In the genomic region with DNA sequence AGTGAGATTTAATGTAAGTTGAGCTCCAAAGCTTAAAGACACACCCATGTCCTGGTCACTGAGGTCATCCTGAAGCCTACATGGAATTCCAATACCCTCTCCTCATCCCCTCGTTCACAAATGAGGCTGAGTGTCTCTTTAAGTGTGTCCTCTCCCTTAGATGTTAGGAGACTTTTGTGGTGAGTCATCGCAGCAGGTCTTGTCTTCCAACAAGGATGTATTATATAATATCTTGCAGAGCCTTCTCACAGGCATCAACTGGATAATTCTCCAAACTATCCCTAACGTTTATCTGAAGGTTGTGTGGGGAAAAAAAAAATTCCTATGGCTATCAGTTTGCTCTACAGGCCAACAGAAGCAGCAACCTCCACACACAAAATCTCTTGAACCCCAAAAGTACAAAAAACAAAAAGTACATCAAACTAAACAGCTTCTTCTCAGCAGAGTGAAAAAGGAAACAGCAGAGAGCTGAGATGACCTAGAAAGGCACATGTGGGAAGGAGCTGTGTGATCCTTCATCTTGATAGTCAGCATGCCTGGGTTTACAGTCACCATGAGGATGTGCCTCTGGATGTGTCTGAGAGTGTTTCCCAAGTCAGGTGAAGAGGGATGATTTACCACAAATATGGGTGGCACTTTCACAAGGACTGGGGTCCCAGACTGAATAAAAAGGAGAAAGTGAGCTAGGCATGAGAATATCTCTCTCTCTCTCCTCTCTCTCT, we compare ENCODE assay signal across 22 mouse cellular contexts. TPM values are rescaled to one million over a fixed set of nuclear protein-coding genes. Genes with fewer than 3 reads are reported as not detected.
DNase-seq lines count a peak whose midpoint lies in the region; TF ChIP-seq lines count a peak whose summit lies in the region.
"Had no signal": no experiment of that assay in that cellular context is flagged by ENCODE, and none has a peak within 500 bp of the region (broad histone marks: within the 10 kb centered on the region; RNA-seq: fewer than 3 reads in every experiment).

No protein-coding gene starts in this region.

- no peaks in the 10 kb centered on the region for H3K4me1 ChIP-seq in limb, embryonic 10.5 days
- H3K4me1 ChIP-seq: embryonic facial prominence, embryonic 12.5 days; limb, embryonic 13.5 days; midbrain, embryonic 12.5 days; neural tube, embryonic 13.5 days had no signal

- intact Hi-C loops in left cerebral cortex, adult 2 months (cut with DNase I): loop anchor here (5.0 kb wide), 1 partner anchor 39 kb away; no protein-coding TSS in a partner anchor
- intact Hi-C loops in left cerebral cortex, postnatal 10 days (cut with DNase I): no loop called here

- no peak for TF ChIP-seq CTCF in left cerebral cortex, adult 2 months (IDR thresholded peaks at IDR 0.05)

- WGBS in limb, embryonic 10.5 days: 74% methylated on average over 3 of the region's 3 CpGs

- no peak overlapping the region for H3K4me3 ChIP-seq in left cerebral cortex, adult 2 months
- H3K4me3 ChIP-seq in limb, embryonic 10.5 days: no peak overlapping the region
- H3K4me3 ChIP-seq: embryonic facial prominence, embryonic 12.5 days; erythroblast, embryonic 14.5 days; heart, embryonic 12.5 days; limb, embryonic 13.5 days; midbrain, embryonic 12.5 days; neural tube, embryonic 13.5 days had no signal

- no peaks in the 10 kb centered on the region for H3K36me3 ChIP-seq in limb, embryonic 10.5 days
- H3K36me3 ChIP-seq: embryonic facial prominence, embryonic 12.5 days; heart, embryonic 12.5 days; limb, embryonic 13.5 days; midbrain, embryonic 12.5 days; neural tube, embryonic 13.5 days had no signal

- no peaks in the 10 kb centered on the region for H3K27me3 ChIP-seq in limb, embryonic 10.5 days (ENCODE audit: low read depth, poor library complexity, severe bottlenecking)
- H3K27me3 ChIP-seq: embryonic facial prominence, embryonic 12.5 days; heart, embryonic 12.5 days; limb, embryonic 13.5 days; midbrain, embryonic 12.5 days; neural tube, embryonic 13.5 days had no signal

- H3K27ac ChIP-seq in left cerebral cortex, adult 2 months: peak overlapping the region; percentile 81
- H3K27ac ChIP-seq in limb, embryonic 10.5 days: no peak overlapping the region
- H3K27ac ChIP-seq: embryonic facial prominence, embryonic 12.5 days; hindbrain, embryonic 14.5 days; kidney, postnatal 0 days; limb, embryonic 13.5 days; midbrain, embryonic 12.5 days; neural tube, embryonic 13.5 days had no signal

- DNase-seq in left cerebral cortex, adult 2 months (ENCODE audit: extremely low spot score in 1 of 2, low spot score in 2 of 2): no peak
- DNase-seq in left cerebral cortex, postnatal 10 days (ENCODE audit: extremely low spot score in 1 of 2, low spot score in 2 of 2): no peak
- peak; percentile 7 for DNase-seq in right cerebral cortex, postnatal 25 days
- no peak for DNase-seq in right cerebral cortex, postnatal 4 days
- DNase-seq in limb, embryonic 10.5 days (ENCODE audit: low spot score): peak; percentile 8
- DNase-seq in lung, postnatal 10 days: no peak
- no peak for DNase-seq in cerebellum, adult 8-10 months
- DNase-seq: cerebellum, adult 9-10 months; thymus, postnatal 25 days had no signal

- no peaks in the 10 kb centered on the region for H3K9me3 ChIP-seq in limb, embryonic 10.5 days (replicated peaks)
- H3K9me3 ChIP-seq: embryonic facial prominence, embryonic 12.5 days; heart, embryonic 12.5 days; midbrain, embryonic 12.5 days; neural tube, embryonic 13.5 days had no signal

RNA-seq across cellular contexts. Expression of a gene that starts 56.4 kb away (rescaled TPM):
- not detected for total RNA-seq in left cerebral cortex, adult 2 months (2021)
- total RNA-seq in left cerebral cortex, postnatal 10 days (2021): not detected
- 0.28 and 0.44 TPM in 2 replicates for polyA plus RNA-seq in limb, embryonic 10.5 days (2016; fragmentation: Nextera tagmentation; extraction: Ambion mirVana)
- total RNA-seq: adrenal gland, adult 18-20 months; adrenal gland, postnatal 4 days; layer of hippocampus, adult 18-20 months; layer of hippocampus, postnatal 25 days had no signal
- polyA plus RNA-seq: erythroblast, embryonic 14.5 days; forebrain, embryonic 14.5 days had no signal

Comparison
In these comparisons a context has a peak if more than half of its experiments do, and no peak if none do; other contexts are left out.
1. DNase-seq: peak in right cerebral cortex, postnatal 25 days (single experiment) and limb, embryonic 10.5 days (single experiment); none in left cerebral cortex, adult 2 months (0 of 2), left cerebral cortex, postnatal 10 days (0 of 2), right cerebral cortex, postnatal 4 days (single experiment), lung, postnatal 10 days (single experiment) and cerebellum, adult 8-10 months (single experiment).